Mouse (Mus musculus) midbrain, postnatal 0 days (tissue): ENCODE results near the gene Slc30a5. TPM values are rescaled to one million over a fixed set of nuclear protein-coding genes. Genes with fewer than 3 reads are reported as not detected.

Source experiments
- ATAC-seq: fragments of 200-750 bp; cut with Nextera tagmentation; 2 replicates; pipeline ENCODE4 v1.8.0; 2017; ENCODE audit warnings: moderate number of reproducible peaks, mild to moderate bottlenecking, moderate TSS enrichment, moderate library complexity; ENCODE audit not compliant: low FRiP score
- DNase-seq: peaks from one replicate; pipeline ENCODE4 v3.0.0-alpha.2; 2015; ENCODE audit warnings: low spot score
- H3K27ac ChIP-seq: fragments of 300-500 bp; sonication (generic); 2 replicates; pipeline ENCODE4 v1.5.1; 2014; ENCODE audit warnings: low read depth, mild to moderate bottlenecking, low read length, mixed read lengths
- H3K27me3 ChIP-seq: fragments of 300-500 bp; sonication (generic); 2 replicates; pipeline ENCODE4 v1.6.1; 2014; ENCODE audit warnings: low read length, control low read depth, mixed read lengths; ENCODE audit not compliant: insufficient read depth
- H3K36me3 ChIP-seq: fragments of 300-500 bp; sonication (generic); 2 replicates; pipeline ENCODE4 v1.6.1; 2014; ENCODE audit warnings: low read length, control low read depth, mixed read lengths; ENCODE audit not compliant: insufficient read depth
- H3K4me1 ChIP-seq: fragments of 300-500 bp; sonication (generic); 2 replicates; pipeline ENCODE4 v1.6.1; 2014; ENCODE audit warnings: mild to moderate bottlenecking, control low read depth, antibody characterized with exemption, low read length, mixed read lengths; ENCODE audit not compliant: insufficient read depth
- H3K4me2 ChIP-seq: fragments of 300-500 bp; sonication (generic); 2 replicates; pipeline ENCODE4 v1.6.1; 2014; ENCODE audit warnings: low read depth, mild to moderate bottlenecking, low read length, mixed read lengths; ENCODE audit not compliant: poor library complexity, severe bottlenecking
- H3K4me3 ChIP-seq: fragments of 300-500 bp; sonication (generic); 2 replicates; pipeline ENCODE4 v1.5.1; 2014; ENCODE audit warnings: low read depth, mild to moderate bottlenecking, low read length, moderate library complexity
- H3K9ac ChIP-seq: fragments of 300-500 bp; sonication (generic); replicated peaks from 2 replicates; pipeline ENCODE4 v1.6.1; 2014; ENCODE audit warnings: mild to moderate bottlenecking, low read length, moderate library complexity, mixed read lengths; ENCODE audit not compliant: poor library complexity, severe bottlenecking
- H3K9me3 ChIP-seq: fragments of 300-500 bp; sonication (generic); 2 replicates; pipeline ENCODE4 v1.6.1; 2016; ENCODE audit warnings: low read length, control low read depth
- CTCF ChIP-seq: IDR thresholded peaks from 2 replicates; pipeline ENCODE4 v1.5.1; 2016; ENCODE audit warnings: antibody characterized with exemption, mild to moderate bottlenecking
- WGBS: fragments of 180-500 bp; shearing (Covaris S2); extraction: QIAGEN DNeasy Blood & Tissue Kit; methylation state at CpG from one replicate; pipeline ENCODE4 v1.1.7; 2014; 5-methylcytosine and 5-hydroxymethylcytosine counted together
- polyA plus RNA-seq: library from polyadenylated mRNA; unstranded; fragments of >200 nt; fragmentation: Nextera tagmentation; extraction: Ambion mirVana; gene quantifications from 2 replicates; pipeline ENCODE4 v1.2.1, GENCODE M21; 2015
- total RNA-seq: library from RNA; depleted of rRNA; stranded (reverse); fragments of >200 nt; gene quantifications from 2 replicates; pipeline ENCODE4 v1.2.3, GENCODE M21; 2014

The Slc30a5 gene
- total and polyA plus RNA-seq, 2 experiments from 2014 or later = 21.7 to 41.7 TPM

DNA sequence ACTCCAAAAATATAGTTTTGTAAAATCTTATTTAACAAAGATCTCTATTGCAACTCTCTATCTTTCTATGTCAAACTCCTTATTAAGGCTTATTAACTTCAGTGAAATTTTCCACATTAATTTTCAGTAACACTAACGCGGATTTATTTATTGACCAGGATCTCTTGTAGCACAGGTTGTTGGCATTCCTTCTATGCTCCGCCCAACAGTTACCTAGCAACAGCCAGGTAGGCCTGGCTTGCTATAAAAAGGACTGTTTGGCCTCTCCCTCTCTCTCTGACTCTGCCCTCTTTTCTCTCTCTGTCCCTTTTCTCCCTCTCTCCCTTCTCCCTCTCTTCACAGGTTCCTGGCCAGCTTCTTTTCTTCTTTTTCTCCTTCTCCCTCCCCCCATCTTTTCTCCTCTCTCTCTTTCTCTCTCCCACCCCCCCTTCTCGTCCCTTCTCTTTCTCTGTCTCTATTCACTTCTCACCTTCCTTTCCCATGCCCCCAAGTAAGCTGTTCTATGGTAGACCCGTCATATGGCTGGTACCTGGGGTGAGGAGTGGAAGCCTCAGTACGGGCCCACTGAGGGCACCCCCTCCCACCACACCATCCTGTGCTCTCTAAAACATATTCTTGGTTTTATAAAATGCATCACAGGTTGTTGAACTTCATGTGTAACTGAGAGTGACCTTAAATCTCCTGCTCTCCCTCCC is 45.8 kb downstream of the Slc30a5 start:
- H3K4me2 ChIP-seq = no peak overlapping the region
- ATAC-seq (no peak), DNase-seq (no peak)
- H3K4me3 ChIP-seq = no peak overlapping the region
- WGBS = 79% methylated on average over 6 of the region's 6 CpGs
- no peak overlapping the region for H3K27ac ChIP-seq
- H3K9me3 ChIP-seq = no peaks in the 10 kb centered on the region
- no peaks in the 10 kb centered on the region for H3K4me1 ChIP-seq
- TF ChIP-seq CTCF = no peak
- H3K9ac ChIP-seq = no peak overlapping the region
- no peaks in the 10 kb centered on the region for H3K27me3 ChIP-seq
- no peaks in the 10 kb centered on the region for H3K36me3 ChIP-seq

DNA sequence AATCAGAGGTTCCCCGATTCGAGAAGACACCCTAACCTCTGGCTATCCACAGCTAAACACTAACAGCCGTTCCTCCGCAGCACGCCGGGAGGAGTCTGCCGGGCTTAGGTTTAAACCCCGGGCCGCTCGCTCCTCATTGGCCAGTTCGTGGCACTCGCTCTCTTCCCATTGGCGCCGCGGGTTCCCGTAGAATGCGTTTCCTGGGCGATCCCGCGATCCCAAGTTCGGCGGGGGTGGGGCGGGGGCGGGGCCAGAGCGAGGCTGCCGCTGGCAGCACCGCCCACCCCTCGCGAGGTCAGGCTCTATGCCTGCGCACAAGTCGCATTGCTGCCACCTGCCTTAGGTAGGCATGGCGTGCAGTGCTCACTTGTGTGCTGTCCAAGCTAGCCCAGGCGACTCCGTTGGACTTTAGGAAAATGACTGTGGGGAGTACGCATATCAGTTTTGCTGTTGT is 46.8 kb downstream of the Slc30a5 start, which contains the start of gene Ccnb1:
TSS of gene Ccnb1 (minus strand) at position 157 of the 454 bp plus-strand sequence.
- H3K9me3 ChIP-seq = no peaks in the 10 kb centered on the region
- H3K36me3 ChIP-seq = no peaks in the 10 kb centered on the region
- peak; percentile 63 for TF ChIP-seq CTCF
- under 1% methylated on average over 35 of the region's 35 CpGs for WGBS
- peak; percentile 96 for DNase-seq
- no peaks in the 10 kb centered on the region for H3K27me3 ChIP-seq
- peak within 1 kb of the TSS; percentile 53 for H3K4me3 ChIP-seq
- H3K27ac ChIP-seq = no peak within 1 kb of the TSS
- ATAC-seq = peak; percentile 99
- peak within 1 kb of the TSS; percentile 51 for H3K9ac ChIP-seq
- peak within 1 kb of the TSS; percentile 99 for H3K4me2 ChIP-seq
- no peaks in the 10 kb centered on the region for H3K4me1 ChIP-seq

DNA sequence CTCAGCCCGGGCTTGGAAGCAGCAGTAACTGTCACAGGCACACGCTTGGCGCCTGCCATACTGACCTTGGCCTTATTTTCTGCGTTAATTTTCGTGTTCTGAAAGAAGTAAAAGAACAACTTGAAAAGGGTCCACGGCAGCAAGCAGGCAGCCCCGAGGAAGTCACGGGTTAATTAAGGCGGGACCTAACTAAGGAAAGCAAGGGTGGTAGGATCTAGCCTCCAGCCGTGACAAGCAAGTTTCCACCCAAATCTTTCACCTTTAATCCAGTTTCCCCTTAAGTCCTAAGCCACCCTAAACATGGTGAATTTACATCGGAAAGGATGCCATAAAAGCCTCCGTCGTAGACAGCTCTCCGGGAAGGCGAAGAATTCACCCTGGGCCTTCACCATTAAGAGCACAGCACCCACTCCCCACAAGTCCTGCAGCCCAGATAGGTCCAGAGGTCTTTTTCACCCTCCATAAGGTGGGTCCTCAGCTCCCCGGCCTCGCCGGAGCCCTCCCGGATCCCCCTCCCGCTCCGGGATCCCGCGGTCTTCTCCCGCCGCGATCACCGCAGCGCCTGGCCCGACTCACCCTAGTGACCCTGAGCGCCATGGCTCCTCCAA is 47.3 kb downstream of the Slc30a5 start:
- DNase-seq = no peak
- H3K4me3 ChIP-seq = peak overlapping the region; percentile 53
- no peaks in the 10 kb centered on the region for H3K9me3 ChIP-seq
- H3K36me3 ChIP-seq = no peaks in the 10 kb centered on the region
- WGBS = 1% methylated on average over 30 of the region's 30 CpGs
- no peaks in the 10 kb centered on the region for H3K4me1 ChIP-seq
- H3K9ac ChIP-seq = peak overlapping the region; percentile 51
- no peaks in the 10 kb centered on the region for H3K27me3 ChIP-seq
- no peak for TF ChIP-seq CTCF
- no peak; the same call in none of the 2 replicates for ATAC-seq
- H3K4me2 ChIP-seq = peak overlapping the region; percentile 99
- H3K27ac ChIP-seq = no peak overlapping the region

DNA sequence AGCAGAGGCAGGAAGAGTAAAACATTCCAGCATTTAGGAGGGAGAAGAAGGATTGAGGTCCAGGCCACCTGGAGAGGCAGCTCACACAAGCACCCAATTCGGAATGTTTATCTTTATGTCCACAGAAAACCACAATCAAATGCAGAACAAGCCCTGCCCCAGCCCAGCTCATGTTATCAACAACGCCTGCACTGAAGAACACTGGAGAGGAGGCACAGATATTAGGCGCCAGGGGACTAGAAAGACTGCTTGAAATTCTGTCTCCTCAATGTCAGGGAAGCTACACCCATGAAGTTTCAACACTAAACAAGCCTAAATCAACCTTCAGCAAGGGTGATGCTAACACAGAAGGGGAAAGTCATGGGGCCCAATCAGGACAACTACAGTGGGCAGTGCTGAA is 55.7 kb downstream of the Slc30a5 start:
- no peak for ATAC-seq
- no peak overlapping the region for H3K4me2 ChIP-seq
- no peak for TF ChIP-seq CTCF
- no peak for DNase-seq
- H3K36me3 ChIP-seq = no peaks in the 10 kb centered on the region
- no peaks in the 10 kb centered on the region for H3K27me3 ChIP-seq
- H3K4me3 ChIP-seq = no peak overlapping the region
- no peak overlapping the region for H3K27ac ChIP-seq
- H3K4me1 ChIP-seq = no peaks in the 10 kb centered on the region; the same call in 1 of the 2 replicates
- no peak overlapping the region for H3K9ac ChIP-seq
- no peaks in the 10 kb centered on the region for H3K9me3 ChIP-seq
- WGBS = 86% methylated on average over 3 of the region's 3 CpGs

DNA sequence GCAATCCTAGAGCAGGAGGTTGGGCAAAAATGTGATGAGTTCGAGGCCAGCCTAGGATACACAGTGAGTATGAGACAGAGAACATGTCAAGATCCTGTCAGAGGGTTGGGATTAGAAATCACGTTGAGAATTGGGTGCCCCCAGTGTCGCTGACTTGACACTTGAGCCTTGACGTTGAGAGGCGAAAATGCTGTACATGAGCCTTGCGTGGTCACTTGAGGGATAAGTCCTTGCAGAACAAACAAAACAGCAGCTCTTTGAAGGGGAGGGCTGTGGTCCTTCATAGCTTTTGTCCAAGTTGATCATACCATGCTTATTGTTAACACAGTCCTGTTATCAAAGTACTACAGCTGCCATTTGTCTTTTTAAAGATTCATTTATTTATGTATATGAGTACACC is 56.5 kb downstream of the Slc30a5 start:
- 0 out of 2 replicates have a peak, but pooled peaks have one; percentile 1 for ATAC-seq
- no peaks in the 10 kb centered on the region for H3K36me3 ChIP-seq
- H3K9me3 ChIP-seq = no peaks in the 10 kb centered on the region
- H3K4me2 ChIP-seq = no peak overlapping the region
- no peak for DNase-seq
- H3K27me3 ChIP-seq = no peaks in the 10 kb centered on the region
- TF ChIP-seq CTCF = no peak
- WGBS = 65% methylated on average over 6 of the region's 6 CpGs
- no peak overlapping the region for H3K27ac ChIP-seq
- H3K4me1 ChIP-seq = no peaks in the 10 kb centered on the region; the same call in 1 of the 2 replicates
- no peak overlapping the region for H3K4me3 ChIP-seq
- no peak overlapping the region for H3K9ac ChIP-seq

DNA sequence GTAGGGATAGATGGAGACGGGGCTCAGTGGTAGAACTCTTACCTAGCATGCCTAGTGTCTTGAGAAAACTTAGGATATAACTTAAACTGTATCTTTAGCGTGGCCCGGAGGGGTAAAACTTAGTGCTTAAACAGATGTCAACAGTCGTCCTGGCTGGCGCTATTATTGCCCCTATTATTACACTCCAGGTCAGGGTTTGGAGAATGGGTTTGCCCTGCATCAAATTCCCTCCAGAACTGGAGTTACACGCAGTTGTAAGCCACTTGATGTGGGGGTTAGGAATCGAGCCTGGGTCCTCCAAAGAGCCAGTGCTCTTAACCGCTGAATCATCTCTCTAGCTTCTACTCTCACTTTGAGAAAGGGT is 57.2 kb downstream of the Slc30a5 start:
- Histone ChIP-seq H3K36me3 (no peaks in the 10 kb centered on the region), H3K9ac (no peak overlapping the region), H3K4me3 (peak overlapping the region; percentile 72), H3K9me3 (no peaks in the 10 kb centered on the region), H3K27me3 (no peaks in the 10 kb centered on the region), H3K4me2 (peak overlapping the region; percentile 99), H3K4me1 (no peaks in the 10 kb centered on the region; the same call in 1 of the 2 replicates), H3K27ac (no peak overlapping the region)
- DNase-seq = no peak
- 8% methylated on average over 8 of the region's 8 CpGs for WGBS
- no peak for TF ChIP-seq CTCF
- ATAC-seq = peak; percentile 22; the same call in 1 of the 2 replicates
